Mouse (Mus musculus) stomach, postnatal 0 days (tissue): ENCODE measurements around the gene Notch4.
A peak's percentile ranks its signal among the peaks of the same experiment; 100 is the strongest.

ENCODE experiments used
- CTCF ChIP-seq: IDR thresholded peaks from 2 replicates; pipeline ENCODE4 v1.5.1; 2016; ENCODE audit warnings: antibody characterized with exemption, low read depth, mild to moderate bottlenecking, moderate library complexity
- EP300 ChIP-seq: optimal IDR thresholded peaks from 2 replicates; pipeline ENCODE3; 2016; ENCODE audit warnings: antibody characterized with exemption

- peak; percentile 53 for TF ChIP-seq CTCF
- no peak for TF ChIP-seq EP300
These were observed 59.1 kb downstream of the Notch4 start for GRCm38 (mm10) chr17:34623161-34623560.
